Mouse (Mus musculus) midbrain, embryonic 13.5 days (tissue): ENCODE data around the gene Vsx1. TPM values are rescaled to one million over a fixed set of nuclear protein-coding genes. Genes with fewer than 3 reads are reported as not detected.

Source experiments
- ATAC-seq: fragments of 200-750 bp; cut with Nextera tagmentation; 2 replicates; pipeline ENCODE4 v1.8.0; 2017; ENCODE audit warnings: mild to moderate bottlenecking, moderate TSS enrichment, moderate library complexity
- H3K27ac ChIP-seq: fragments of 300-500 bp; sonication (generic); 2 replicates; pipeline ENCODE4 v1.5.1; 2015; ENCODE audit warnings: inconsistent platforms, mild to moderate bottlenecking, moderate library complexity
- H3K27me3 ChIP-seq: fragments of 300-500 bp; sonication (generic); 2 replicates; pipeline ENCODE4 v1.6.1; 2015; ENCODE audit warnings: mild to moderate bottlenecking, inconsistent platforms
- H3K36me3 ChIP-seq: fragments of 300-500 bp; sonication (generic); 2 replicates; pipeline ENCODE4 v1.6.1; 2015; ENCODE audit warnings: mild to moderate bottlenecking, inconsistent platforms
- H3K4me1 ChIP-seq: fragments of 300-500 bp; sonication (generic); replicated peaks from 2 replicates; pipeline ENCODE4 v1.6.1; 2015; ENCODE audit warnings: inconsistent platforms
- H3K4me2 ChIP-seq: fragments of 300-500 bp; sonication (generic); replicated peaks from 2 replicates; pipeline ENCODE4 v1.6.1; 2015; ENCODE audit warnings: moderate library complexity, mild to moderate bottlenecking, inconsistent platforms
- H3K4me3 ChIP-seq: fragments of 300-500 bp; sonication (generic); replicated peaks from 2 replicates; pipeline ENCODE4 v1.5.1; 2015; ENCODE audit warnings: mild to moderate bottlenecking, inconsistent platforms
- H3K9ac ChIP-seq: fragments of 300-500 bp; sonication (generic); replicated peaks from 2 replicates; pipeline ENCODE4 v1.6.1; 2015; ENCODE audit warnings: mild to moderate bottlenecking, inconsistent platforms
- H3K9me3 ChIP-seq: fragments of 300-500 bp; sonication (generic); 2 replicates; pipeline ENCODE4 v1.6.1; 2016; ENCODE audit warnings: mild to moderate bottlenecking, inconsistent platforms
- WGBS: fragments of 180-500 bp; shearing (Covaris S2); methylation state at CpG from one replicate; pipeline ENCODE4 v1.1.7; 2015; 5-methylcytosine and 5-hydroxymethylcytosine counted together
- polyA plus RNA-seq: library from polyadenylated mRNA; unstranded; fragments of >200 nt; fragmentation: Nextera tagmentation; extraction: Ambion mirVana; gene quantifications from 2 replicates; pipeline ENCODE4 v1.2.1, GENCODE M21; 2015

Gene Vsx1
- 0.05 and 0.23 TPM in 2 replicates for polyA plus RNA-seq

DNA sequence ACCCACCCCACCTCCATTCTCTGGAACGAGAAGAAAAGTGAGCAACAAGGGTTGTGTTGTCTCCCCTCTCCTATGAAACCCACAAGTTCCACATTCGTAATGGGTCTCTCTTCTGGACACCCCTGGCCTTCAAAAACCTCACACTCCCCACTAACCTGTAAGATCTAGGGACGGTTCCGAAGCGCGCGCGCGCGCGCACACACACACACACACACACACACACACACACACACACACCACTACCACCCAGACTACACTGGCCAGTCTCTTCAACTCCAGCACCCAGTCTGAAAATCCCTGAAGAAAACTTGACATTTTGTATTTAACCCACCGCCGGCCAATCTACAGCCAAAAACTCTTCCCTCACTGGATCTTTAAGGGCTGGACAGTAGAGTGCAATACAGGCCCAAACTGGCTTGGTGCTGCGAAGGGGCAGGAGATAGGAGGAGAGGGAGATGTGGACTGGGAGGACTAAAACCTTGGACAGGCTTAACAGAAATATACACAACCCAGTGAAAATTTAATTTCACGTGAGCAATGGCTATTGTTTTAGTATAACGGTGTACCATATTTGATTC lies at the start of gene Vsx1:
Gene Vsx1 (minus strand): TSS at position 138 of the 578 bp plus-strand sequence.
- ATAC-seq: 0 out of 2 replicates have a peak, but pooled peaks have one; percentile 30
- H3K9me3 ChIP-seq: no peaks in the 10 kb centered on the region

DNA sequence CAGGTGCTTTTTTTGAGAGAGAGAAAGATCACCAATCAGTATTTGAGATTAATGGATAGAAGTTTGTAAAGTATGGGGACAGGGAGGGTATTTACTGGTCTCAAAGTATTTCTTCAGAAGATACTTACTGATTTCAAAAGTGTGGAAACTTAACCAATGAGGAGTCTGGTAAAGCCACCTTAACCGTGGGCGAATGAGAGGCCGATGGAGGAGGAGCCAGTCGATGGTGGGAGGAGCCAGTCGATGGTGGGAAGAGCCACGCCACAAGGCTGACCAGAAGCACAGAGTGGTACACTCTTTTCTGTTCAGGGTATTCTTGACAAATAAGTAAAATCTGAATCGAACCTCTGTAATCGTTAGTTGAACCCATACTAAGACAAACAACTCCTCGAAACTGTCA lies 48.7 kb upstream of the Vsx1 start:
- no peaks in the 10 kb centered on the region for H3K9me3 ChIP-seq
- H3K36me3 ChIP-seq: no peaks in the 10 kb centered on the region
- H3K4me1 ChIP-seq: peaks cover 7% of the 10 kb centered on the region
- H3K9ac ChIP-seq: no peak overlapping the region
- H3K27me3 ChIP-seq: no peaks in the 10 kb centered on the region
- H3K4me2 ChIP-seq: no peak overlapping the region
- no peak overlapping the region for H3K27ac ChIP-seq
- no peak for ATAC-seq
- H3K4me3 ChIP-seq: no peak overlapping the region
- 85% methylated on average over 9 of the region's 9 CpGs for WGBS

More for the DNA sequence above, at the start of gene Vsx1:
- peaks cover 81% of the 10 kb centered on the region for H3K27me3 ChIP-seq
- H3K9ac ChIP-seq: peak within 1 kb of the TSS; percentile 51; the same call in 1 of the 2 replicates
- peaks cover 16% of the 10 kb centered on the region for H3K4me1 ChIP-seq
- H3K4me3 ChIP-seq: peak within 1 kb of the TSS; percentile 44
- peak within 1 kb of the TSS; percentile 71 for H3K4me2 ChIP-seq
- no peak within 1 kb of the TSS for H3K27ac ChIP-seq
- 54% methylated on average over 16 of the region's 16 CpGs for WGBS
- H3K36me3 ChIP-seq: no peaks in the 10 kb centered on the region

DNA sequence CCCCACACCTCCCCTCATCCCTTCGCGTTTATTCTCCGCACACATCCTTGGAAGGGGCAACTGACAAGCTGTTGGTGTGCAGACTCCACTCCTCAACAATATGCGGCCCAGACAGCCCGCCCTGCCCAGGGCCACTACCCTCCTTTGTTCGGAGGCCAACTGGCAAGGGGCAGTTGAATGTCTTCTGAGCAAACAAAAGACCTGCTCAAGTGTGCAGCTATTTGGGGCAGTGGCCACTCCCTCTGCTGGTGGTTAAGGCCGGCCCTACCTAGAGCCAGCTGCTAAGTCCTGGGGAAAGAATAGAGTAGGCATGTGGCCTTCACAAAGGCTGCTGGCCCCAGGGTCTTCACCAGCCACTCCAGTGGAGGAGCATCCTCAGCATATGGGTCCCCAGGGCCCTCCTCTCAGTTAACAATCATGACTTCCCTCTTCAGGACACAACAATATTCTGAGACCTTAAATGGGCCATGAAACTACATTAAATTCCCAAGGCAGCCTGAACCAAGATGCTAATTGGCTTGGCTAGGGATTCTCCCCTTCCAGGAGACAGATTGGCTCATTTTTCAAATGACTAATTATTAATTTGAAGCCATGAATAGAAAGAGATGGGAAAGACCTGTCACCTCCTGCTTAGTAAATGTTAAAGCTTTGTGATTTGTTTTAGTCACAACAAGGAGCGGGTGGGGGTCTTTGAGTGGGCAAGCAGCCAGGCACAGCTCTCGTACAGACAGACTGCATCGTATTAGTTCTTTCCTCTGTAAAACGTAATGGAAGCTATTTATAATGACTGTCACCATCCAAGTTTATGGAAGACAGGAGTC lies 46.8 kb upstream of the Vsx1 start:
- H3K27ac ChIP-seq: no peak overlapping the region
- ATAC-seq: peak; percentile 96
- 21% methylated on average over 11 of the region's 11 CpGs for WGBS

DNA sequence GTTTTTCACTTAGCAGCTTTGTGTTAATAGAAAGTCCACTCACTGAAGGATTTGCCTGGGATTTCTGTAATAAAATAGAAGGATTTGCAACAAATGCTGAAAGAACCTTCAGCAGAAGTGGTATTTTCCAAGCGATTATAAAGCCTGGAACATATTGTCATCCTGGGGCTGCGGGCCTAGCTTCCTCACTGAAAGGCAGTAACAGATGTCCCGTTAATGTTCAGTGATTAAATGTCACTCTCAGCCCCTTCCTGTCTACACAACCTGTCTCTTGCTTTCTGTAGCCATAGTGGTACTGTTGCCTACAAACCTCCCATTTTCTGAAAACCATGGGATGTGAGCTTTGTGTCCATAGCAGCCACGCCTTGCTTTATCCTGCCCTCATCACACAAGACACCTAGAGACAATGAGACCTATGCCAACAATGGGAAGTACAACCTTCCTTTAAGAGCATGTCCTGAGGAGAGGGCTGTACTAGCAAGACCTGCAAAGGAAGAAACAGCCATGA lies 23.1 kb upstream of the Vsx1 start:
- ATAC-seq: no peak
- Histone ChIP-seq H3K36me3 (no peaks in the 10 kb centered on the region), H3K27me3 (no peaks in the 10 kb centered on the region), H3K27ac (no peak overlapping the region), H3K4me3 (no peak overlapping the region), H3K4me2 (no peak overlapping the region), H3K9ac (no peak overlapping the region), H3K9me3 (no peaks in the 10 kb centered on the region), H3K4me1 (no peaks in the 10 kb centered on the region)
- 77% methylated on average over 4 of the region's 4 CpGs for WGBS

More for the DNA sequence above, 46.8 kb upstream of the Vsx1 start:
- H3K27me3 ChIP-seq: no peaks in the 10 kb centered on the region
- peaks cover 7% of the 10 kb centered on the region for H3K4me1 ChIP-seq
- H3K4me3 ChIP-seq: no peak overlapping the region
- H3K36me3 ChIP-seq: no peaks in the 10 kb centered on the region
- no peaks in the 10 kb centered on the region for H3K9me3 ChIP-seq
- no peak overlapping the region for H3K9ac ChIP-seq
- H3K4me2 ChIP-seq: peak overlapping the region; percentile 32

DNA sequence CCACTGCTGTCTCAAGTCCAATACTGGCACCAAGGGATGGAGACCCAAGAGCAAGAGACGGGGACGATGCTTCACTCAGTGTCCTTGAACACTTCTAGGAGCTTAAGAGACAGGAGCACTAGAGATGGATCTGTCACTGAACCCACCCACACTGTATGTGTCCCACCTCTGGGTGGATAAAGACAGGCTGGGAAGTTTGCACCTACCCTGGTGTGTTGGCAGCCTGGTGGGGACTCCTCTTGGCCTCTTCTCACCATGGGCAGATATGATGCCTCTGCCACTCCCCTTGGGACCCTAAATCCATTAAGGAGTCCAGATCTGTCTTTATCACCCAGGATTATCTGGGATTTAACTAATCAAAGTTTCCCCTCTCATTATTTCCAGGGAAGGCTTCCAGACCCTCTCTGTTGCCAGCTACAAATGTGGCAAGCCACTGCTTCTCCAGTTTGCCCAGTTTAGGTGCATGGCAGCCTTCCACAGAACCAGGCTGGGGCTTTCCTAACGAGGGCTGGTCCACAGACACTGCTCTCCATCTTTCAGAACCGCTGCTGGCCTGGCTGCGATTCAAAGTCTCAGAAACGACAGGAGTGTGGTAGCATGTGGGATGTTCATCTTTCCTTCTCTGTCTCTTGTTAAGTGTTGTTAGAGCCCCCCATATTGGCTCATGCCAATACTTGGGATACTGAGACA lies 2.5 kb upstream of the Vsx1 start:
- Histone ChIP-seq H3K4me2 (no peak overlapping the region), H3K9me3 (no peaks in the 10 kb centered on the region), H3K27me3 (peaks cover 62% of the 10 kb centered on the region), H3K9ac (no peak overlapping the region), H3K27ac (no peak overlapping the region), H3K36me3 (no peaks in the 10 kb centered on the region), H3K4me3 (no peak overlapping the region), H3K4me1 (peaks cover 16% of the 10 kb centered on the region)
- ATAC-seq: no peak
- WGBS: 82% methylated on average over 6 of the region's 6 CpGs

DNA sequence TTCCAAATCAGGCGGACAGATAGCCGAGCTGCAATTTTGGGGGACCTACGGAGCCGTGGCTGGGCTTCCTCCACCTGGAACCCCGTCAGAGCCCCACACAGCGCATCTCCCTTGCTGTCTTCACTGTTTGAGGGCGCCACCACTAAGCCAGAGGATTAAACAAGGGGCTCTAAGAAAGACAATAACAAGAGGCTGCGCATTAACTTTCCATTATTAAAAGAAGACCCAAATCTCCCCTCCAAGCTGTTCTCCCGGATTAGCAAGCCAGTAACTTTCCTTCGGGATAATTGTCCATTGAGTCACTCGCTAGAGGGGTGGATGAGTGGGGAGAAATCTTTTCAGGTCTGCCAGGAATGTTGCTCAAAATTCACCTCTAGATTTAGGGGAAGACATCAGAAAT lies 1.1 kb upstream of the Vsx1 start:
- no peak overlapping the region for H3K4me3 ChIP-seq
- no peaks in the 10 kb centered on the region for H3K36me3 ChIP-seq
- H3K27ac ChIP-seq: no peak overlapping the region
- H3K9me3 ChIP-seq: no peaks in the 10 kb centered on the region
- no peak for ATAC-seq
- no peak overlapping the region for H3K4me2 ChIP-seq
- peaks cover 16% of the 10 kb centered on the region for H3K4me1 ChIP-seq
- no peak overlapping the region for H3K9ac ChIP-seq
- 2% methylated on average over 11 of the region's 11 CpGs for WGBS
- H3K27me3 ChIP-seq: peaks cover 77% of the 10 kb centered on the region

DNA sequence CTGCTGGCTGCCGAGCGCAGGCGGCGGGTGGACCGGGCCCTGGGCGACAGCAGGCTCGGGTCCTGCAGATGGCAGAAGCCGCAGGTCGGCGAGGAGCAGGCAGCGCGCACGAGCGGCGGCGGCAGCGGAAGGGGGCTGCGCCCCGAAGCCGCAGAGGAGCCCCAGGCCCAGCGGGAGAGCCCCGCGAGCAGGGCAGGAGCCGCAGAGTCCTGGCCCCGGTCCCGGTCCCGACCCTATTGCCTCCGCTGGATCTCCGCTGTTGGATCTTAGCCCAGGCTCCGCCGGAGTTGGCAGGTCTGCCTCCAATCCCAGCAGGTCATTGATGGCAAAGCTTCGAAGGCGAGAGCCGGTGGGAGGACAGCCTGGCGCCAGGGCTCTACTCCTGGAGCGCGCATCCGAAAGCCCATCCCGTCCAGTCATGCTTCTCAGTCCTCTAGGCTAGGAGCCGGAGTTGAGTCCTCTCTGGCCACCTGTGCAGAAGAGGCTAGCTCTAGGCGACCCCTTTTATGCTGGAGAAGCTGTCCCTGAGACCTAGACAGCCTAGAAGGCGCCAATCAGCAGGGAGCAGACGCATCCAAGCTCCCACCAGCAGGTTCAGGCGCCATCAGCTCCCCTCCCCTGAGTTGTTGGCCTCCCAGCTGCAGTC lies 496 bp downstream of the Vsx1 start:
- under 1% methylated on average over 39 of the region's 44 CpGs for WGBS
- peak overlapping the region; percentile 44 for H3K4me3 ChIP-seq
- no peaks in the 10 kb centered on the region for H3K9me3 ChIP-seq
- peak overlapping the region; percentile 71 for H3K4me2 ChIP-seq
- H3K9ac ChIP-seq: peak overlapping the region; percentile 51; the same call in 1 of the 2 replicates
- H3K4me1 ChIP-seq: peaks cover 16% of the 10 kb centered on the region
- no peak overlapping the region for H3K27ac ChIP-seq
- H3K27me3 ChIP-seq: peaks cover 83% of the 10 kb centered on the region
- peak; percentile 73 for ATAC-seq
- no peaks in the 10 kb centered on the region for H3K36me3 ChIP-seq

DNA sequence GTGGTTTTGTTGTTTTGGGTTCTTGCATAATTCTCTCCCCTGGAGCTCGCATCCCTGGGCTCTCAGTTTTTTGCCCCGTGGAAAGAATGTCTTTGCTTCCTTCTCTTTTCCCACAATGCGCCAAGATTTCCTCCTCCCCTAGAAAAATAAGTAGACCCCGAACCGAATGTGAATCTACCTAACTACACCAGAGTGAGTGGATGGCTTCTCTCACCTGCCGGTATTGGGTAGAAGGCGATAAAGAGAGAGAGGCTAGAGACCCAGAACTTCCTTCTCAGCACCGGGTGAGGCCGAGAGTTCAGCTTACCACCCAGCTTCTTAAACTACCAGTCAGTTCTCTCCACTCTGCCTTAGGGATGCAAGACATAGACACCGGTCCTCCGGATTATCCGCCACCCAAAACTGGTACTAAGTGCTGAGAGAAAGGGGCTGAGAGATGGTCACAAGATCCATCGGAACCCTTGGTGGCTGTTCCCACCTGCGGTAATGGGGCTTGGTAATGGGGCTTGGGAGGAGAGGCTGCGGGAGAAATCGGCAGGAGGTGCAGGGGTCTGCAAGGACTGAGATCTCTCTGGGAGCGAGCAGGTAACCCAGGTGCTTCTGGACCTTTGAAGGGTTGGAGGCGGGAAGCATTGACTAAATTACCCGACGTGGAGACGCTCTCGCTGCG lies 1.2 kb downstream of the Vsx1 start:
- Histone ChIP-seq H3K4me1 (peaks cover 16% of the 10 kb centered on the region), H3K9me3 (no peaks in the 10 kb centered on the region), H3K4me2 (peak overlapping the region; percentile 71), H3K9ac (peak overlapping the region; percentile 51; the same call in 1 of the 2 replicates), H3K4me3 (peak overlapping the region; percentile 44), H3K36me3 (no peaks in the 10 kb centered on the region), H3K27ac (no peak overlapping the region), H3K27me3 (peaks cover 82% of the 10 kb centered on the region)
- no peak for ATAC-seq
- WGBS: 4% methylated on average over 23 of the region's 23 CpGs

DNA sequence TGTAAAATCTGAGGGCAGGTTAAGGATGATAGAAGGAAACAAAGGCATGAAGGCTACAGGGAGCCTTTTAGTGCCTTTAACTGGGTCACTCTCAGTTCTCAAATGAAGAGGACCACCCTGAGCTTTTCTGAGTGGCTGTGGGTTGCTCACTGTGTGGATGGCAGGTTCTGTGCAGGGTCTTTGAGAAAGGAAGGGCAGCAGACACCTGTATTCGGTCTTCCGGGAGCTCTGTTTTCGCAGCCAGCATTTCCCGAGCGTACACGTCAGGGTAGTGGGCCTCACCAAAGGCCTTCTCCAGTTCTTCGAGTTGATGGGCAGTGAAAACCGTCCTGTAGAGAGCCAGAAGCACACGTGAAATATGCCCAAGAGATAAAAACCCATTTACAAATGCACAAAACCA lies 3.8 kb downstream of the Vsx1 start:
- Histone ChIP-seq H3K27ac (no peak overlapping the region), H3K9ac (no peak overlapping the region), H3K4me3 (no peak overlapping the region), H3K4me1 (peaks cover 16% of the 10 kb centered on the region), H3K27me3 (peaks cover 58% of the 10 kb centered on the region), H3K4me2 (no peak overlapping the region), H3K9me3 (no peaks in the 10 kb centered on the region), H3K36me3 (no peaks in the 10 kb centered on the region)
- ATAC-seq: no peak
- 88% methylated on average over 9 of the region's 9 CpGs for WGBS

DNA sequence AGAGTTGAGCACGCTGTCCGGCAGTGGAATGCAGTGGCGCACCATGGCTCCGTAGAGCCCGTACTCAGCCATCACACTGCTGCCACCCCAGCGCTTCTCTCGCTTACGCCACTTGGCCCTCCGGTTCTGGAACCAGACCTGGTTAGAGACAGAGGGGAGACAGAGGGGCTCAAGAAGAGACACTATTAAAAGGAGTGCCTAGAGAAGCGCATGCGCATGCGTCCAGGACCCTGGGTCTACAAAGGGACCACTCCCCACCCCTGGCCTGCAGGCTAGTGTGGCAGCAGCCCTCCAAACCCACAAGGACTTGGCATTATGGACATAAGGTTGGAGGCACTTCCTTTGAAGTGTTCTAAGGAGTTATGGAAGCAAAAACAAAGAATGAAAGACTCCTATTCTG lies 4.7 kb downstream of the Vsx1 start:
- H3K36me3 ChIP-seq: no peaks in the 10 kb centered on the region
- H3K4me3 ChIP-seq: no peak overlapping the region
- H3K4me1 ChIP-seq: peaks cover 10% of the 10 kb centered on the region
- no peaks in the 10 kb centered on the region for H3K9me3 ChIP-seq
- no peak for ATAC-seq
- WGBS: 83% methylated on average over 12 of the region's 12 CpGs
- H3K27ac ChIP-seq: no peak overlapping the region
- H3K9ac ChIP-seq: no peak overlapping the region
- peaks cover 48% of the 10 kb centered on the region for H3K27me3 ChIP-seq
- no peak overlapping the region for H3K4me2 ChIP-seq

DNA sequence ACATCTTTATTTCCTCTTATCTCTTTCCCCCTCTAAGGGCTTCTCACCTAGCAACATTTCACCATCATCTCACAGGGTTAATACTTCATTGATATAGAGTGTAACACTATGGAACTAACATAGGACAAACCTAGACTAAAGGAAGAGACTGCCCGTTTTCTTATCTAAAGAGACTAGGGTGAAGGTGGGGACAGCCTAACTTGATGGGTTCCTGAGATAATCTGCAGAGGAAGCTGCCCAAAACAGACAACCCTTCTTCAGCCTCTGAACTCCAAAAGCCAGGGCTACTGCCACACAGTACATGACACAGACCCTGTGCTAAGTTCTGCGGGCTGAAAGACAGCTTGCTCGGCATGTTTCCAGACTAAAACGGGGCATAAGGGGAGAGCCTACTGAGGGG lies 7.6 kb downstream of the Vsx1 start:
- no peak for ATAC-seq
- no peak overlapping the region for H3K4me2 ChIP-seq
- H3K36me3 ChIP-seq: no peaks in the 10 kb centered on the region
- H3K9ac ChIP-seq: no peak overlapping the region
- 69% methylated on average over 4 of the region's 4 CpGs for WGBS
- H3K4me1 ChIP-seq: no peaks in the 10 kb centered on the region
- no peak overlapping the region for H3K27ac ChIP-seq
- H3K4me3 ChIP-seq: no peak overlapping the region
- peaks cover 20% of the 10 kb centered on the region for H3K27me3 ChIP-seq
- no peaks in the 10 kb centered on the region for H3K9me3 ChIP-seq
